Mouse (Mus musculus): ENCODE measurements around the gene Gpc4.

DNA sequence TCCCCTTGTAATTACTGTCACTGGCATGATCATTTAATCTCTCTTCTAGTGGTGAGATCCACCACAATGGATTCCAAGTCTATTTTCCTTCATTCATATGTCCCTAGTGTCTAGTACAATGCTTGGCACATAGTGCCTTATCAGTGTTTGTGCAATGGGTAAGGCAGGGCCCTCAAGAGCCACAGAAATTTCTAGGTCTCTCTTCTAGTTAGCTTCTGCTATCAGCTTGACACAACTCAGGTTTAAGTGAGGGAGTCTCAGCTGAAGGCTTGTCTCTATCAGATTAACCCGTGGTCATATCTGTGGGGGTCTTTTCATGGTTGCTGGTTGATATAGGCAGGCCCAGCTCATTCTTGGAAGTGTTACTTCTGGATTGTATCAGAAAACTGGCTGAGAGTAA lies 125.2 kb downstream of the Gpc4 start:
- TF ChIP-seq GATA1 (IDR thresholded peaks at IDR 0.05; ENCODE audit: borderline replicate concordance, low read length), result no peak
- no peak for TF ChIP-seq FLI1 (IDR thresholded peaks at IDR 0.05; ENCODE audit: low read length)
